Mouse (Mus musculus): ENCODE measurements at regions not wholly inside any gene's neighbourhood (a gene's known extent, or its start where the extent isn't known, plus 50 kb on each side); places are given as distances from the start of the nearest gene placed in this dataset.
"Not testable (repeated sequence)": the region's sequence is repeated elsewhere in the genome, so short reads cannot be mapped to it uniquely, and the experiment has no call there.

GRCm38 (mm10) chr3:58203806-58204205 is 210.7 kb upstream of the Tsc22d2 start:
- no peak for DNase-seq
- intact Hi-C loops (cut with DNase I): no loop called here

DNA sequence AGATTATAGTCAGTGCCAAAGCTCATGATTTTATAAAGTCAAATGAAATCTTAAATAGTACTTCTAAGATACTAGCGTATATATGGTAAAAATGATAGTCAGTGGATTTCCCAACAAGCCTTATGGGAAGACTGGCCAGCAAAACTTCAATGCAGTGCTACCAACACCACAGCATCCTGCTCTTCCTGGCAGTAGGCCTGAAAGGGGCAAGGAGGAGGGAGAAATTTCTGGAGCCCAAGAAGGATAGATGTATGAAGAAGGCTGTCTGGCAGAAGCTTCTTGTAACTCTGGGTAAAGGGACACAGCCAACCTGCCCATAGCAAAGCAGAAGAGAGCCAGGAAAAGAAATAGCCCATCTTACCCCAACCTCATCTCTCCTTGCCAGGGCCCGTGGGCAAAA is 209.0 kb upstream of the Tsc22d2 start:
- no peak for DNase-seq
- intact Hi-C loops (cut with DNase I): no loop called here

DNA sequence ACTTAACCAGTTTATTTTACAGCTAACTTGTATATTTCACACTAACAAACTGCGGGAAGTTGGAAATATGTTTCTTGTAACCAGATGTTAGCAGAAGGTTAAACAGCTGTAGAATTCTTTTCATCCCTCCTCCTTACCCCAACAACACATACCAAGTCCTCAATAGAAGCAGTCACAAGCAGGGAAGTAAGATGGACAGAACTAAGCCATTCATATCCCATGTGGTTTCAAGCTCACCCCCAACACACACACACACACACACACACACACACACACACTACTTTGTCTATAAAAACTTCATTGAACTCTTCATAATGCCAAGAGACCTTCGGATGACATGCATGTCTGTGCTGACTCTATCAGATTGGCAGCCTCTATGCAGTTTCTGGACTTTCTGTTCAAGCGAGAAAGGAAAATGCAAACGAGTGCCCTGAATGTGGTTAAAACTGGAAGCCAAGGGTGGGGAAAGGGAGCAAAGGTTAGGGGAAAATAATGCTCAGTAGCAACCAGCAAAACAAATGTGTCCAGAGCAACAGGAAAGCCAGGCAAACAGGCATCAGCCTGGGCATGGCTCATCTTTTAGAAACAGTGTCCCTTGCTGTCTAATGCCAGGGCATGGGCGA is 207.6 kb upstream of the Tsc22d2 start:
- intact Hi-C loops (cut with DNase I): no loop called here
- peak; percentile 13 to 19 for DNase-seq

DNA sequence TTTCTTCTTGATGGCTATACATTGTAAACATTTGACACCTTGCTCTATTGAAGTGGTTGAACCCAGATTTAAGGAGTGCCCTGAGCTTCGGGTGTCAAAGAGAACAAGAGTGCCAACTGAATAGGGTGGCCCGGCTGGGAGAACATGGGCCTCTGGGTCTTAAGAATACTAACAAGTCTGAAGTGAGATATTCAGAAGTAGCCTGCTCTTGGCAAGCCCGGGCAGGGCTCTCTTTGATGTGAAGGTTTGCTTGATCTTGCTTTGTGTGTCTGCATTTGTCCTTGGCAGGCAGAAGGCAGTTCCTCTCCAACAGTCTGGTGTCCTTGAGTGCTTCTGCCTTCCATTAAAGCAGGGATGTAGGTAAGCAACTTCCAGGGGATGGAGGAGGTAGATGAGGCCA is 203.5 kb upstream of the Tsc22d2 start:
- intact Hi-C loops (cut with DNase I): no loop called here
- DNase-seq: no peak

GRCm38 (mm10) chr3:58224696-58225095 is 189.8 kb upstream of the Tsc22d2 start:
- intact Hi-C loops (cut with DNase I): no loop called here
- DNase-seq: no peak

DNA sequence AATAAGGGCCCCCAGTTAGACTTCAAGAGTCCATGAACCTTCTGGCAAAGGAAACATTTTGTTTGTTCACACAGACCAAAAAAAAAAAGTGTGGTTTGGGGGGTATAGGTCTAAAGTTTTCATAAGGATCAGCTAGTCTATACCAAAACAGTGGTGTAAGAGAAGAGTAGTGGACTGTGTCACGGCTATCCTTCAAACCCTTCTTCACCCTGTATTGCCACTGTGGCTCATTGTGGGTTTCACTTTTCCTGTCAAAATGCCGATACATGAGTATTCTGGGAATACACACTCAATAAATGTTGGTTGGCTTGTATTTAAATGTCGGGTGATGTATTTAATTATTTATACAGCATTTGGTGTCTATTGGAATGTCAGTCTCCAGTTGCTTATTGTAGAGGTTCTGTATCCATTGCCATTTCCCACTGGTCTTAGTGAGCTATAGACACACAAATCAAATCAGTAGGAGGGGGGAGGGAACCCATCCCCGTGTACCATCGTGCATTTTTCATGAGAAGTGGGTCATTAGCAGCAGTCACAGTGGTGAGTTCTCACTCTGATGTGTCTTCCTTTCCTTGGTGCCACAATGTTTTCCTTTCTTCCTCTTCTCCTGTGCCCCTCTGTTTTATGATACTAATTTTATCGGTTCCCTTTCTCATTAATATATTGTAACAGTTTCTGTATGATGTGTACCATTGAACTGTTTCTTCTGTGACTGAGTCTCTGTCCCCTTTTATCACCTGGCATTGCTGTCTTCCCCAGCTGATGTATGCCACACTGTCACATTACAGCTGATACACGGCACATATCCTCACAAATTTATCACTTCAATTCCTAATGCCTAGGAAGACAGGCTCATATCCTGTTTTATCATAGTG is 187.8 kb upstream of the Tsc22d2 start:
- intact Hi-C loops (cut with DNase I): no loop called here
- no peak for DNase-seq

DNA sequence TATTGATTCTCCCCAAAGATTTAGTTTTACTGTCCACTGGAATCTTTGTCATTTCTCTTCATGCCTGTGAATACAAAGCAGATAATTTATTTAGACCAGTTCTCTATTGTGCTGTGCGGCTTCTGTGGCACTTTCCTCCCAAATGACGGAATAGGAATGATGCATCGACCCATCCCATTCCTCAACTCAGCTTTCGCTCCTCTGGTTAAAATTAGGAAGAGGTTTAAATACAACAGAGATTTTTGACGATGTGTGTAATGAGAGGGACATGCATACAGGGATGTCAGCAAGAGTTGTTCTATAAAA is 187.2 kb upstream of the Tsc22d2 start:
- DNase-seq: no peak
- intact Hi-C loops (cut with DNase I): no loop called here

DNA sequence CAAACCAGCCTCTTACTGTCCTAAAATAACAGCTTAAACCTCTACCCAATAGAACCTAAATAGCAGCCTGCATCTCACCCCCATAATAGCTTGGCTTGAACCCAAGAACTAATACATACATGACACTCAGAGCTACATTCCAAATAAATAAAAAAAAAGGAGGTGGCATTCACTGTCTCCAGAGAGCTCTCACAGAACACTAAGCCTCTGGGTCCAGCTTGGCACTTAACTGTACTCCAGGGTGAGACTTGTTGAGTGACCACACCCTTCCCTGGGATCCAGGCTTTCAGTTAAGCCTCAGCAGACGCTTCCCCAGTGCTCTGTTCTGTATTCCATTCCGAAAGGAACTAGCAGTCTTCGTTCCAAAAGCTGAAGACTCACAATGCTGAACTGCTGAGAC is 186.3 kb upstream of the Tsc22d2 start:
- intact Hi-C loops (cut with DNase I): no loop called here
- no peak for DNase-seq

- intact Hi-C loops (cut with DNase I): no loop called here
- no peak for DNase-seq
These were observed 182.8 kb upstream of the Tsc22d2 start for GRCm38 (mm10) chr3:58231746-58232145.

DNA sequence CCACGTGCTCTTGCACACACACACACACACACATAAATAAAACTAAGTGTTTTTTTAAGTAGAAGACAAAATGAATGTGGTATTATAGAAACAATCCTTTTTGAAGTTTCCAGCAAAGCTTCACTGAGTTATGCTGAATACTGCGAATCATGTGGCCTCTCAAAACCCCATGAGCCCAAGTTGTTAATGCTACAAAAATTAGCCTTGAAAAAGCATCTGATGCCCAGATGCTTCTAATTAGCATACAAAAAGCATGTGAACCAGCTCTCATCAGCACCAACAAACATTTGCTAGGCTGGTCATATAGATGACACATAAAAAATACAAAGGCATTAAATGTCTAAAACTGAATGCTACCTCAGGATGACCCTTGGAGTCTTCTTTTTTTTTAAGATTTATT is 181.2 kb upstream of the Tsc22d2 start:
- intact Hi-C loops (cut with DNase I): no loop called here
- no peak for DNase-seq

DNA sequence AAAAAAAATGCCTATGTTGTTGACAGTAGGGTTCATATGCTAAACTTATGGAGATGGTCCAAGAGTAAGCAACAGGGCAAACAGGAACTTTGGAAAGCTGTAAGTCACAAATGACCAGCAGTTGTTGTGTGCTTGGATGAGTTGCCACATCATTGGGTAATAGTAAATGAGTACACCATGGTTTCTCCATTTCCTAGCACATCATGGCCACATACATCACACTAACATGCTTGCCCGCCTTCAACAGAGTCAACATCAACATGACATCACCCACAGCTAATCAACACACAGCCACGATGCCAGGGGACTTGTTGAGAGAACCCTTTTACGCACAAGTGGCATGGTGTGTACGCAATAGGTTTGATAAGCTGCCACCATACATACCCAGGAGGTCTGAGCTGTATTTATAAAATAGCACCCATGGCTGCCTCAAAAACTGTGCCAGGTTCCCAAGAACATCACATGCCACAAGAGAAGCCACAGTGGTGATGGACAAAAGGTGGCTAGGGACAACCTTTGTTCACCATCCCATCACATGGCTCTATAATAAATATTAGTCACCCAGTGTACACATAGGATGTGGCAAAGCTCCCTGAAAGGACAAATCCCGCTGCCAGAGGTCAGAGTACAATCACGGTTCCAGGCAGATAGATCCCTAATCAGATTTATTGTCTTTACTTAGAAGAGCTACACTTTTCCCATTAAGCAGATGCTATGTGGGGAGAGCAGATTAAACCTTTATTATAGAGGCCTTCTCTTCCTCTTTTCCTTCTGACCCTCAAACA is 179.5 kb upstream of the Tsc22d2 start:
- intact Hi-C loops (cut with DNase I): no loop called here
- DNase-seq: no peak

DNA sequence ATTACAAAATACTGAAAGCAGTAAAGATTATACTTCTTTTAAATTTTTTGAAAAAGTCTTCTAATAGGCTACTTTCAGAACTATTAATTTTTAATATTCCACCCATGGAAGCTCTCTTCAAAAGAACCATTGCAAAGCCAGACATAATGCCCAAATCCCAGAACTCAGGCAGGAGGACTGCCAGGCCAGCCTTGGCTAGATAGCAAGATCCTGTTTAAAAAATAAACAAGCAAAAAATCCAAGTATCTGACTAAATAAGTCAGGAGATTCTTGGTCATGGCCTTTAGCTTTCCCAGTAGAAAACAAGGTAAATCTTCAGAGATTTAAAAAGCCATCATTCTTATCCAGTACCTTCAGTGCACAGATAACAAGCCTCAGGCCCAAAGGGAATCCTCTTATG is 176.4 kb upstream of the Tsc22d2 start:
- intact Hi-C loops (cut with DNase I): no loop called here
- no peak for DNase-seq

DNA sequence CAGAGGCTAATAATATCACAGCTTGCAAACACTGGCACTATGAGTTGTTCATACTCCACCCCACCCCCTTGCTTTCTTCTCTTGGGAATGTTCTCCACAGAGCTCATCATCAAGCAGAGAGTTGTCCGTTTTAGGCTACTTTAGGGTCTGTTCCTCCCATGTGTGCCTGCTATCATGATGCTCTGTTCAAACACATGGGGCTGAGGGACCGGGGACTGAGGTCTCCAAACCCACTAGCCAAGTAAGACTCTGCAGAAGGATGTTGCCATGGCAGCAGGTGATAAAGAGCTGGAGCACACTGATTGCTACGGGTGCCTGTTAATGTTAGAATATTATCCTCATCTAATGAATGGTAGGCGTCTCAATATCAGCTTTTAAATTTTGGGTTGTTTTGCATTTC is 173.7 kb upstream of the Tsc22d2 start:
- intact Hi-C loops (cut with DNase I): no loop called here
- DNase-seq: no peak

DNA sequence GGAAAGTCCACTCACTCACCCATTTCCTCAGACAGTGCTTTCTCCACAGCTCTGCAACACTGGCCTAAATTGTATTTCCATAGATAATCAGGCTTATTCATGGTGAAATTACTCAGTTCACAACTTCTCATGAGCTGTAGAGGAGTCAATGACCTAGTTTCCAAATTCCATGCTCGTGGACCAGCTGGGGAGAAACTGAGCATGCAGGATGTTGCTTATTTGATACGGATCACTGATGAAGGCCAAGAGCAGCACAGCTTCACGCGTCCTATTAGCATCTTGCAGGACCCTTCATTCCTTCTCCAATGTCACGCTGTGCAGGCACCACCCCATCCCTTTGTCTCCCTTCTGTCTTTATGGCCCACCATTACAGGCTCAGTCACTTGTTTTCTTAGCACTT is 169.2 kb upstream of the Tsc22d2 start:
- no peak for DNase-seq

GRCm38 (mm10) chr3:58247989-58248388 is 166.5 kb upstream of the Tsc22d2 start:
- intact Hi-C loops (cut with DNase I): no loop called here
- DNase-seq: no peak

More for the DNA sequence above, 169.2 kb upstream of the Tsc22d2 start:
- intact Hi-C loops (cut with DNase I): no loop called here

DNA sequence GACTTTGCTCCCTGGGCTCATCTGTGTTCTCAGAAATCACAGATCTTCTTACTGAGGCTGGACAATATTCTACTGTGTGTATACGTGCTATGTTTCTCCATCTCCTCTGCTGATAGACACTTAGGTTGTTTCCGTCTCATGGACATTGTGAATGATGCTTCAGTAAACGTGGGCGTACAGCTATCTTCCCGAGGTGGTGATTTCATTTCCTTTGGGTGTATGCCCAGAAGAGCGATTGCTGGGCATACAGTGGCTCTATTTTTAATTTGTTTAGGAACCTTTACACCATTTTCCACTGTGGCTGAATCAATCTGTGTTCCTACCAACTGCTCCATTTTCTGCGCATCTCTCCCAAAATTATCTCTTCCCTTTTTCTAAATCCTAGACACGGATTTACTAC is 160.6 kb upstream of the Tsc22d2 start:
- intact Hi-C loops (cut with DNase I): no loop called here
- no peak for DNase-seq

GRCm38 (mm10) chr3:58267606-58268325 is 146.7 kb upstream of the Tsc22d2 start:
- no peak for DNase-seq
- intact Hi-C loops (cut with DNase I): no loop called here

DNA sequence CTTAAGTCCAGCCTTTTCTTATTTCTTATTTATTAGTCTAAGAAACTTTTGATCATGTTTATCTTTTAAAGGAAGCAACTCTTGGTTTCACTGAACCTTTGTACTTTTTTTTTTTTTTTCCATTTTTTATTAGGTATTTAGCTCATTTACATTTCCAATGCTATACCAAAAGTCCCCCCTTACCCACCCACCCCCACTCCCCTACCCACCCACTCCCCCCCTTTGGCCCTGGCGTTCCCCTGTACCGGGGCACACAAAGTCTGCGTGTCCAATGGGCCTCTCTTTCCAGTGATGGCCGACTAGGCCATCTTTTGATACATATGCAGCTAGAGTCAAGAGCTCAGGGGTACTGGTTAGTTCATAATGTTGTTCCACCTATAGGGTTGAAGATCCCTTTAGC is 143.1 kb upstream of the Tsc22d2 start:
- intact Hi-C loops (cut with DNase I); DNase-seq: not testable (repeated sequence)

GRCm38 (mm10) chr3:58281291-58281690 is 133.2 kb upstream of the Tsc22d2 start:
- intact Hi-C loops (cut with DNase I): no loop called here
- no peak for DNase-seq

GRCm38 (mm10) chr3:58284371-58284770 is 130.1 kb upstream of the Tsc22d2 start:
- DNase-seq; intact Hi-C loops (cut with DNase I): not testable (repeated sequence)

DNA sequence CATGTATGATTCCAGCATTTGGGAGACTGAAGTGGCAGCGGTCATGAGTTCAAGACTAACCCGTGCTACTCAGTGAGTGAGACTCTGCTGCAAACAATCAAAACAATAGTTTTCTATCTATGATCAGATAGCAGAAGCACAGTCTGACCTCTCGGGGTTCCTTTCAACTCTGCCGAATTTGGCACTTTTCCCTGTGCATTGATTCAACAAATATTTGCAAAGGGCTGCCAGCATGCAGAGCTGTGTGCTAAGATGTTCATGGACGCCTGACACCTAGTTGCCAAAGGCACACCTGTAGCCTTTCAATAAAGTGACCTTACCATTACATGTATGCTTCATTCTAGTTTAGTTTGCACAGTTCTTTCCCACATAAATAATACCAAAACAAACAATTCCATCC is 118.7 kb upstream of the Tsc22d2 start:
- intact Hi-C loops (cut with DNase I): no loop called here
- DNase-seq: no peak

Measured in heart, postnatal 36 days (tissue).